Mouse (Mus musculus) forebrain, embryonic 11.5 days (tissue): Measurements from ENCODE around the gene Cnot6. TPM values are rescaled to one million over a fixed set of nuclear protein-coding genes. Genes with fewer than 3 reads are reported as not detected.
A peak's percentile ranks its signal among the peaks of the same experiment; 100 is the strongest.

Source experiments
- ATAC-seq: fragments of 200-750 bp; cut with Nextera tagmentation; replicated peaks from 2 replicates; pipeline ENCODE4 v1.8.0; 2017; ENCODE audit warnings: moderate TSS enrichment; ENCODE audit not compliant: low FRiP score
- DNase-seq: peaks from one replicate; pipeline ENCODE4 v3.0.0-alpha.2; 2017; ENCODE audit warnings: low spot score
- H3K27ac ChIP-seq: fragments of 300-500 bp; sonication (generic); 2 replicates; pipeline ENCODE4 v1.5.1; 2014; ENCODE audit warnings: low read depth, low read length
- H3K27me3 ChIP-seq: fragments of 300-500 bp; sonication (generic); 2 replicates; pipeline ENCODE4 v1.6.1; 2014; ENCODE audit warnings: mild to moderate bottlenecking, low read length, mixed read lengths; ENCODE audit not compliant: control insufficient read depth, insufficient read depth
- H3K36me3 ChIP-seq: fragments of 300-500 bp; sonication (generic); 2 replicates; pipeline ENCODE4 v1.6.1; 2014; ENCODE audit warnings: mild to moderate bottlenecking, low read length, moderate library complexity, mixed read lengths; ENCODE audit not compliant: control insufficient read depth, insufficient read depth
- H3K4me1 ChIP-seq: fragments of 300-500 bp; sonication (generic); replicated peaks from 2 replicates; pipeline ENCODE4 v1.6.1; 2014; ENCODE audit warnings: low read length, mixed read lengths; ENCODE audit not compliant: control insufficient read depth, insufficient read depth
- H3K4me2 ChIP-seq: fragments of 300-500 bp; sonication (generic); 2 replicates; pipeline ENCODE4 v1.6.1; 2014; ENCODE audit warnings: low read depth, mild to moderate bottlenecking, low read length, moderate library complexity, mixed read lengths; ENCODE audit not compliant: severe bottlenecking
- H3K4me3 ChIP-seq: fragments of 300-500 bp; sonication (generic); 2 replicates; pipeline ENCODE4 v1.5.1; 2014; ENCODE audit warnings: low read depth, low read length
- H3K9ac ChIP-seq: fragments of 300-500 bp; sonication (generic); 2 replicates; pipeline ENCODE4 v1.6.1; 2014; ENCODE audit warnings: low read length
- H3K9me3 ChIP-seq: fragments of 300-500 bp; sonication (generic); 2 replicates; pipeline ENCODE4 v1.6.1; 2016; ENCODE audit warnings: low read length, mixed read lengths; ENCODE audit not compliant: control insufficient read depth
- WGBS: fragments of 180-500 bp; shearing (Covaris S2); extraction: QIAGEN DNeasy Blood & Tissue Kit; methylation state at CpG from one replicate; pipeline ENCODE4 v1.1.7; 2014; 5-methylcytosine and 5-hydroxymethylcytosine counted together
- polyA plus RNA-seq: library from polyadenylated mRNA; unstranded; fragments of >200 nt; fragmentation: Nextera tagmentation; extraction: Ambion mirVana; gene quantifications from 2 replicates; pipeline ENCODE4 v1.2.1, GENCODE M21; 2014

The Cnot6 gene
- polyA plus RNA-seq, 1 experiment from 2014 or later, result 55.3 TPM

GRCm38 (mm10) chr11:49742248-49742647, 29.7 kb upstream of the Cnot6 start:
- 64% methylated on average over 8 of the region's 8 CpGs for WGBS
- DNase-seq (no peak), ATAC-seq (no peak)

GRCm38 (mm10) chr11:49739776-49740175, 27.3 kb upstream of the Cnot6 start:
- ATAC-seq, result no peak
- Histone ChIP-seq H3K4me1 (no peaks in the 10 kb centered on the region), H3K27ac (no peak overlapping the region), H3K4me2 (no peak overlapping the region), H3K36me3 (no peaks in the 10 kb centered on the region), H3K27me3 (no peaks in the 10 kb centered on the region), H3K9me3 (no peaks in the 10 kb centered on the region), H3K9ac (no peak overlapping the region), H3K4me3 (no peak overlapping the region)
- no peak for DNase-seq
- 80% methylated on average over 3 of the region's 3 CpGs for WGBS

More at GRCm38 (mm10) chr11:49742248-49742647, 29.7 kb upstream of the Cnot6 start:
- H3K27ac ChIP-seq, result no peak overlapping the region
- no peaks in the 10 kb centered on the region for H3K36me3 ChIP-seq
- no peaks in the 10 kb centered on the region for H3K27me3 ChIP-seq
- H3K9ac ChIP-seq, result no peak overlapping the region
- no peaks in the 10 kb centered on the region for H3K4me1 ChIP-seq
- H3K4me2 ChIP-seq, result no peak overlapping the region
- H3K9me3 ChIP-seq, result no peaks in the 10 kb centered on the region
- H3K4me3 ChIP-seq, result no peak overlapping the region

GRCm38 (mm10) chr11:49738659-49739406, 26.3 kb upstream of the Cnot6 start:
- no peak overlapping the region for H3K4me2 ChIP-seq
- H3K4me3 ChIP-seq, result no peak overlapping the region
- 72% methylated on average over 11 of the region's 11 CpGs for WGBS
- H3K27me3 ChIP-seq, result no peaks in the 10 kb centered on the region
- H3K9me3 ChIP-seq, result no peaks in the 10 kb centered on the region
- no peak overlapping the region for H3K9ac ChIP-seq
- DNase-seq (no peak), ATAC-seq (no peak)
- no peaks in the 10 kb centered on the region for H3K4me1 ChIP-seq
- H3K36me3 ChIP-seq, result no peaks in the 10 kb centered on the region
- H3K27ac ChIP-seq, result no peak overlapping the region

- no peak for ATAC-seq
- WGBS, result 75% methylated on average over 1 of the region's 1 CpGs
- Histone ChIP-seq H3K27ac (no peak overlapping the region), H3K9me3 (no peaks in the 10 kb centered on the region), H3K9ac (no peak overlapping the region), H3K4me1 (no peaks in the 10 kb centered on the region), H3K36me3 (no peaks in the 10 kb centered on the region), H3K4me3 (no peak overlapping the region), H3K4me2 (no peak overlapping the region), H3K27me3 (no peaks in the 10 kb centered on the region)
- DNase-seq, result no peak
Observed at GRCm38 (mm10) chr11:49737625-49738024, 25.1 kb upstream of the Cnot6 start.

GRCm38 (mm10) chr11:49734771-49735170, 22.2 kb upstream of the Cnot6 start:
- Histone ChIP-seq H3K4me3 (no peak overlapping the region), H3K27ac (no peak overlapping the region), H3K36me3 (no peaks in the 10 kb centered on the region), H3K9me3 (no peaks in the 10 kb centered on the region), H3K27me3 (no peaks in the 10 kb centered on the region), H3K9ac (no peak overlapping the region), H3K4me2 (no peak overlapping the region), H3K4me1 (no peaks in the 10 kb centered on the region)
- DNase-seq (no peak), ATAC-seq (no peak)
- 88% methylated on average over 11 of the region's 11 CpGs for WGBS

GRCm38 (mm10) chr11:49730275-49730948, 17.9 kb upstream of the Cnot6 start:
- H3K36me3 ChIP-seq, result no peaks in the 10 kb centered on the region
- no peak for DNase-seq
- H3K4me1 ChIP-seq, result no peaks in the 10 kb centered on the region
- no peak for ATAC-seq
- WGBS, result 85% methylated on average over 5 of the region's 5 CpGs
- H3K4me2 ChIP-seq, result no peak overlapping the region
- no peak overlapping the region for H3K27ac ChIP-seq
- H3K27me3 ChIP-seq, result no peaks in the 10 kb centered on the region
- no peaks in the 10 kb centered on the region for H3K9me3 ChIP-seq
- no peak overlapping the region for H3K4me3 ChIP-seq
- H3K9ac ChIP-seq, result no peak overlapping the region

GRCm38 (mm10) chr11:49727877-49728276, 15.4 kb upstream of the Cnot6 start:
- WGBS, result 13% methylated on average over 3 of the region's 3 CpGs
- peak; percentile 62 for DNase-seq

GRCm38 (mm10) chr11:49726800-49727199, 14.3 kb upstream of the Cnot6 start:
- Histone ChIP-seq H3K4me1 (no peaks in the 10 kb centered on the region), H3K9me3 (no peaks in the 10 kb centered on the region), H3K27ac (no peak overlapping the region), H3K36me3 (no peaks in the 10 kb centered on the region), H3K27me3 (no peaks in the 10 kb centered on the region), H3K9ac (no peak overlapping the region), H3K4me3 (no peak overlapping the region), H3K4me2 (no peak overlapping the region)
- WGBS, result 85% methylated on average over 8 of the region's 8 CpGs
- ATAC-seq (no peak), DNase-seq (no peak)

More at GRCm38 (mm10) chr11:49727877-49728276, 15.4 kb upstream of the Cnot6 start:
- H3K36me3 ChIP-seq, result no peaks in the 10 kb centered on the region
- H3K9ac ChIP-seq, result no peak overlapping the region
- H3K27me3 ChIP-seq, result no peaks in the 10 kb centered on the region
- ATAC-seq, result 0 out of 2 replicates have a peak, but pooled peaks have one; percentile 30
- no peak overlapping the region for H3K4me2 ChIP-seq
- H3K27ac ChIP-seq, result no peak overlapping the region
- no peak overlapping the region for H3K4me3 ChIP-seq
- H3K9me3 ChIP-seq, result no peaks in the 10 kb centered on the region
- no peaks in the 10 kb centered on the region for H3K4me1 ChIP-seq
